Mouse (Mus musculus): ENCODE measurements at regions not wholly inside any gene's neighbourhood (a gene's known extent, or its start where the extent isn't known, plus 50 kb on each side); places are given as distances from the start of the nearest gene placed in this dataset.

DNA sequence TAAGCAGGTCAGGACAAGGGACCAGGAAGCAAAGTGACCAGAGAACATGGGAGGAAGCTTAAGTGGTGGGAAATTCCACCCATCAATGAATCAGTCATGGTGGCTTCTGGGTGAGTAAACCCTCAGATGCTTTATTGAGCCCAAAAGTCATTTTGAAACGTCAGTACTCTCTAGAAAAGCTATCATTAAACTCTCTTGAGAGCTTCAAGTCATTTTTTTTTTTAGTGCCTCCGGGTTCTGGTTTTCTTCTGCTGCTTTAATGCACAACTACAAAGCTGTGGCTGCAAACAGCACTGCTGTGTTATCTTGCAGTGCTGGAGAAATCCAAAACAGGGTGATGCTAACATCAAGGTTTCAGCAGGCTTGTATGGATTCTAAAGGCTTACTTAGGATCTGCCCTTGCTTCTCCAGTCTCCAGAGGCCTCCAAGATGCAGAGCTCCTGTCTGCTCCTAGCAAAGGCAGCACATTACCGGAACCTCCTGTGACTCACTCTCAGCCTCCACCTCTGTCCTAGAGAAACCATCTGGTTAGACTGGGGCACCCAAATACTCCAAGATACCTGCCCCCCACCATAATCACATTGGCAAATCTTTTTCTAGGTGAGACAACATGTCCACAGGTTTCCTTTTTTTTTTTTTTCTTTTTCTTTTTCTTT, 133.2 kb downstream of the Gipc2 start:
- no peak for TF ChIP-seq CTCF (IDR thresholded peaks at IDR 0.05; ENCODE audit: low read depth)
- no peak for TF ChIP-seq EP300 (IDR thresholded peaks at IDR 0.05; ENCODE audit: low read depth)

Measured in liver, postnatal 0 days (tissue).